Mouse (Mus musculus) gastrocnemius, adult 2 months (tissue): ENCODE results near the gene Podxl. TPM values are rescaled to one million over a fixed set of nuclear protein-coding genes. Genes with fewer than 3 reads are reported as not detected.

Source experiments
- DNase-seq: peaks from one replicate; pipeline ENCODE4 v3.0.0; 2022
- H3K27ac ChIP-seq: fragments of 200-600 bp; 2 replicates; pipeline ENCODE4 v1.8.1; 2022; ENCODE audit warnings: mild to moderate bottlenecking
- H3K4me3 ChIP-seq: fragments of 200-600 bp; 2 replicates; pipeline ENCODE4 v1.8.1; 2022; ENCODE audit warnings: mild to moderate bottlenecking, moderate library complexity
- CTCF ChIP-seq: fragments of 200-600 bp; IDR thresholded peaks from 2 replicates; pipeline ENCODE4 v1.8.1; 2022; ENCODE audit warnings: antibody characterized with exemption, mild to moderate bottlenecking, moderate library complexity
- intact Hi-C: fragments of 180-260 bp; cut with DNase I; formaldehyde crosslinking; loops from one replicate; pipeline ENCODE4 v1.15.1; 2025
- long read RNA-seq, 2 experiments: library from polyadenylated mRNA; stranded (forward); transcript quantifications; one replicate each; pipeline ENCODE4 v2.0.0; 2021
- total RNA-seq, 2 experiments: library from RNA; stranded (reverse); gene quantifications; 2 replicates each; pipeline ENCODE4 v1.2.3; 2021

Gene Podxl
- total RNA-seq: 10 to 100 TPM; 22.0 to 31.9 TPM
- long read RNA-seq, experiment 1, full-length matches to known transcripts: 8 of 15 reads
- long read RNA-seq, experiment 1, partial matches to known transcripts: 0 of 15 reads
- long read RNA-seq, experiment 1, other reads (novel, unspliced or antisense): 7 of 15 reads
- long read RNA-seq, experiment 2, full-length matches to known transcripts: 5 of 17 reads
- long read RNA-seq, experiment 2, partial matches to known transcripts: 2 of 17 reads
- long read RNA-seq, experiment 2, other reads (novel, unspliced or antisense): 10 of 17 reads

DNA sequence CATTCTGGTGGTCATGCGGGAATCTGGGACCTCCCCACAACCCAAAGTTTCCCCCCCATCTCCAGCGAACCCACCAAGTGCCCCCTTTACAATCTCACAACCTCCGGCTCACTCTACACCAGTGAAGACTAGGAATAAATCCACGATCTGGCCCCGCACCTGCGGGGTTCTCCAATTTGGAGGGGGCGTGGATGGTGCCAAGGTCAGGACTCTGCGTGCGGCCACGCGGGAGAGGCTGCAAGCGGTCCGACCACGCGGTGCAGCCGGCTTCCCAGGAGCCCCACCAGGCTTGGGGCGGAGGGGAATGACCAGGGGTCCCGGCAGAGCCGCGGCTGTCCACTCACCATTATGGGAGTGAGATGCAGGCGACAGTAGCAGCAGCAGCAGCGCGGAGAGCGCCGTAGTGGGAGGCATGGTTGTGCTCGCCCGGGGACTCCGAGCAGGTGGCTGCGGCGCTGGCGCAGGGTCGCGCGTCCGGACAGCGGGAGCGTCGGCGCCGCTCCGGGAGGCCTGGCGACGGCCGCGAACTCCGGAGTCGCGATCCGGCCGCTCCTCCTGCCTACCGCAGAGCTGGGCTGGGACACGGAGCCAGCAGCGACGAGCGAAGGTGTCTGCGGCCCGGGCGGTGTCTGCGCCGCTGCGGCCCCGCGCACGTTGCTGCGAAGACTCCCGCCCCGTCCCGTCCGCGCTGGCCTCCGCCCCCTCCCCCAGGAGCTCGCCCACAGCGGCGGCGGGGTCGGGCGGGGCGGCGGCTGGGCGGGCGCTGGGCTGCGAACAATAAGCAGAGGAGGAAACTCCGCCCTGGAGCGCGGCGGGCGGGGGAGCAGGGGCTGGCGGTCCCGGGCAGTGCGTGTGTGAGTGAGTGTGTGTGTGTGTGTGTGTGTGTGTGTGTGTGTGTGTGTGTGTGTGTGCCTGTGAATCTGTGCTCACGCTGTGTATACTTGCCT is at the start of gene Podxl:
Gene Podxl (minus strand): TSS at position 747 of the 947 bp plus-strand sequence.
- H3K27ac ChIP-seq: peak within 1 kb of the TSS; percentile 86
- intact Hi-C loops: no loop called here
- peak within 1 kb of the TSS; percentile 86 for H3K4me3 ChIP-seq
- no peak for TF ChIP-seq CTCF
- peak; percentile 84 for DNase-seq

DNA sequence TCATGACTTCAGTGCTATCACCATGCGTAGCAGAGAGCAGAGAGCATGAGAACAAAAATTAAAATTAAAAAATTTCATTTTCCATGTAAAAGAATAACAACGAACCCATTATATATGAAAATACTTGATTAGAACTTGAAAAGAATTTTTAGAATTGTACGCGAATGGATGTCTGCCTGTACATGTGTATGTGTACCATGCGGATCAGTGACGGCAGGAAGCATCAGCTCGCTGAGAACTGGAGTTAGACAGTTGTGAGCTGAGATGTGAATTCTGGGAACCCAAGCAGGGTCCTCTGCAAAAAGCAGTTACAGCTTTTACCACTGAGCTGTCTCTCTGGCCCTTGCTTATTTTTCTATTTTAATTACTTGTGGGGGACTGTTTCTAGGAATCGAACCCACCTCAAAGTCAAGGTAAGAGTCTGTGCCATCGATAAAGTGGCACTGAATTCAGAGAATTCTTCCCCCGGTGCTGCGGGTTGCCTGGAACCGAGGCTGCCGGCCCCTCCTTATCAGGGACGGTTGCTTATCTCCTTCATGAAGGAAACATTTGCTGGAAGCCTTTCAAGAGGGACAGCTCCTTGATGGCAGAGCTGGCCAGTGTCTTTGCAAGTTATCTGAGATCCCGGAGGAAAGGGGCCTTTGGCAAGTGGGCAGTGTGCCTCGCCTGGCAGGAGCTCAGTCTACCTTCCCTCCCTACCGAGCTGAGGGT is 48.9 kb upstream of the Podxl start:
- Histone ChIP-seq H3K27ac (peak overlapping the region; percentile 76), H3K4me3 (no peak overlapping the region)
- intact Hi-C loops: no loop called here
- no peak for DNase-seq
- no peak for TF ChIP-seq CTCF

DNA sequence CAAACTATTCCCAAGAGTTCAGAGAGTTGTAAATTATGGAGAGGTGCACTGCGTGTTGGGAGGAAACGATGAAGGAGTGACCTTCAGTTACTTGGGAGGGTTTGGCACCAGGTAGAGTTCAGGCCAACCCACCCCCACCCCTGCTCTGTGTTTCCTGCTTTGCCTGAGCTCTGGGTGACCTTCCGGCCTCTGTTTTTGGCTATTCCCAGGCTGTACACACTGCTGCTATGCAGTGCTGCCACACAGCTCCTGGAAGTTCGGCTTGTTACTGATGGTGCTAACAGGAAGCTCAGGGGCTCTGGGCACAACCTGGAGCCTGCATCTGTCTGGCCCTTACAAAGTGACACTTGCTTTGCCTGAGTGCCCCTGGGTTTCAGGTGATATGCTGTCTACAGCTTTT is 42.6 kb upstream of the Podxl start:
- intact Hi-C loops: no loop called here
- DNase-seq: no peak
- peak overlapping the region; percentile 64 for H3K27ac ChIP-seq

DNA sequence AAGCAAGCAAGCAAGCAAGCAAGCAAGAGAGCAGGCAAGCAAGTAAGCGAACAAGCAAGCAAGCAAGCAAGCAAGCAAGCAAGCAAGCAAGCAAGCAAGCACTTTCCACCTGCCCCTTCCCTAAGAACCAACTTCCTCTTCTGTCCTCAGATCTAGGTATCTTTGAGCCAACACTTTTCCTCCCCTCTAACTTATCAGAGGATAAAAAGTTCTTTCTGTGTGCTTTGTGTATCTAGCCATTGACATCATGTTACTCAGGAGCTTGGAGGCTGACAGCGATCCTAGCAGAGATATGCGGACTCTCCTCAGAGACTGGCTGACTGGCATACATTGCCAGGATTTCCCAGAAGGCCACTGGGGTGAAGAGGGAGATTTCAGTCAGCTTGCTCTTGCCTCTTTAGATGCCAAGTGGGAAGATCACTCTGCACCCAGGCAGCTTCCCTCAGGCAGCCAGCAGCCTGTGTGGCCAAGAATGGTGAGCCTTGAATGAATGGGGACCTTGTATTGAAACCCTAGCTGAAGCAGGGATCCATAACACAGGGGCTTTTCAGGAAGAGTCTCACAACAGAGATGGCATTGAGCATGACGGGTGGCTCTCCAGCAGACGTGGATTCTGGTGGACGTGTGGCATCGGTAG is 41.0 kb upstream of the Podxl start:
- no peak for TF ChIP-seq CTCF
- DNase-seq: no peak

More for the DNA sequence above, 42.6 kb upstream of the Podxl start:
- no peak for TF ChIP-seq CTCF
- H3K4me3 ChIP-seq: no peak overlapping the region

DNA sequence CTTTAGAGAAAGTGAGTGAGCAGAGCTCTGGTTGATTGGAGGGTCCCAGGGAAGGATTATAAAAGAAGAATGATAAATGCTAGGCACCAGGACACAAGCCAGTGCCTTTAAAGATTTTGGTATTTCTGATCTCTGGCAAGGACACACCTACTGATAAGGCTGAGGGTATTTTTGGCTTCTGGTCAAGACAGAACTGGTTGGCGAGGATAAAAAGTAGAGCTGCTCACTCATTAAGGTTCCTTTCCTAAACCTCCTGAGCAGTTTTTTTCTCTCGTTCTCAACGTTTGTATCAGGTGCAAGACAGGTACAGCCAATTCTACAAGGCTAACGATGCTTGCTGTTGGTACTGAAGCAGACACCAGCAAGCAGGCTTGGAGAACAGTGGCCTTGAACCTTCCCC is 38.7 kb upstream of the Podxl start:
- no peak for DNase-seq

More for the DNA sequence above, 41.0 kb upstream of the Podxl start:
- intact Hi-C loops: no loop called here
- H3K4me3 ChIP-seq: no peak overlapping the region
- no peak overlapping the region for H3K27ac ChIP-seq

DNA sequence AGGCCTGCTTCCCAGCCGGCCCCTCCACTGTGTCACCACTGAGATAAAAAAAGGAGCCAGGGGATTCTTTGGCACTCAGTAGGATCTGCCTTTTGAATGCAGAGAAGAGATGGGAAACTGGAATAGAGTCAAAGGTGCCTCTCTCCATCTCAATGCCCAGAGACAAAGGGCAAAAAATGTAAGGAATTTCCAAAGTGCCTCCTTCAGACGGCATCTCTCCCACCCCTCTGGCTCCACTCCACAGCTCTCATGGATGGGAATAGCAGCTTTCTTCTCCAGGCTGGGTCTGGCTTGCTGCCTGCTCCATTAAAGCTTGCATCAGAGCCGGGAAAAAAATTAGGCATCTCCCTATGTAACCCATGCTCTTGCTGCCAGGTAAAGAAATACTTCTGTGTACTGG is 37.4 kb upstream of the Podxl start:
- Histone ChIP-seq H3K27ac (peak overlapping the region; percentile 56), H3K4me3 (no peak overlapping the region)
- no peak for TF ChIP-seq CTCF
- DNase-seq: peak; percentile 47
- intact Hi-C loops: no loop called here

More for the DNA sequence above, 38.7 kb upstream of the Podxl start:
- intact Hi-C loops: no loop called here
- Histone ChIP-seq H3K27ac (no peak overlapping the region), H3K4me3 (no peak overlapping the region)
- no peak for TF ChIP-seq CTCF

DNA sequence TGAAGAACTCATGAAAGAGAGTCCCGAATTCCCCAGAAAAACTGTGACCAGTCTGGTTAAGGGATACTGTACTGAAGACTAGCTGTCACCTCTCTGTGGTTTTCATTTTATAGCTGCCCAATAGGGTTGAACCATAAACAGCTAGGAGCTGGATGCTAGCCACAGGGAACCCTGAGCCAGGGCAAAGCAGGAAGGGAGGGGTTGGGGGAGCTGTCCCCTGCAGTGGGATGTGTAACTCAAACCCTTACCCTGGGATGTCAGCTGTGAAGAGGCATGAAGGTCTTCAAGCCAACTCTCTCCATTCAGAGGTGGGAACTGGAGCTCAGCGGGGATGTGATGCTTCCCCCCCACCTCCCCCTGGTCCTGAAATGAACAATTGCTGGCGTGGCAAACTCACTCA is 36.1 kb upstream of the Podxl start:
- no peak for DNase-seq
- Histone ChIP-seq H3K27ac (peak overlapping the region; percentile 56), H3K4me3 (no peak overlapping the region)
- no peak for TF ChIP-seq CTCF
- intact Hi-C loops: no loop called here

DNA sequence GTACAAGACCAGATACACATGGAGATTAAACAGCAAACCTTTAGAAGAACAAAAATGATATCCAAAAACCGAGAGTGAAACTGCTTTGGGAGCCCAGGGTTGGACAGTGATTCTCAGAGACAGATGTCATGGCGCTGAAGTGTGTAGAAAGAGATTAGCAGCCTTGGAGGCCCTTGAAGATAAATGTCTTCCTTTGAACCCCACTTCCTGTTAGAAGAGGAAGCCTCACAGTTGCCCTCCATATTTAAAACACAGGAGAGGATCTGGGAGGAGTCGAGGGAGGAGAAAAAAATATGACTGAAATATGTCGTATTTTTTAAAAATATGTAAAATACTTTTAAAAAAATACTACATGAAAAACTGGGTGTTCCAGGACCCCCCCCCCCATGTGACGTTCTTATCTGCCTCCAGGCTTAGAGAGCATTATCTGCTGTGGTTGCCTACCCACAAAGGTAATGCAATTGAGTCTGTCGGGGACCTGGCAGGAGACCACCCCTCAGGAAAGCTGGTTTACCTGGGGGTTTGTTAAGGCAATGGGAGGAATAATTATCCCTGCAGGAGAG is 34.6 kb upstream of the Podxl start:
- no peak for DNase-seq
- H3K27ac ChIP-seq: no peak overlapping the region
- H3K4me3 ChIP-seq: no peak overlapping the region
- intact Hi-C loops: no loop called here
- no peak for TF ChIP-seq CTCF

DNA sequence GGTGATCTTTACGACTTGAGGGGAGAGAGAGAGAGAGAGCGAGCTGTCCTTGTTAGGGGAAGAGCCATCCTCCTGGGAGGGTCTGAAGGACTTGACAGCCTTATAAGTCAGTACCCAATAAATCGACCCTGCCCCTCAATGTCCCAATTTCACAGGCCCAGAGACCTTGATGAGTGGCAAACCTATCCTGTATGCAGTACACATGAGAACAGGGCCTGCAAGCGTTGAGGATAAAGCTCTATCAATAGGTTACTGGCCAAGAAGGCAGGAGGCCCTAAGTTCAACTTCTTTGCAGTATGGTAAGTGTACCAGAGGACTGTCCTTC is 33.3 kb upstream of the Podxl start:
- Histone ChIP-seq H3K27ac (peak overlapping the region; percentile 67), H3K4me3 (no peak overlapping the region)
- no peak for TF ChIP-seq CTCF
- no peak for DNase-seq
- intact Hi-C loops: no loop called here

DNA sequence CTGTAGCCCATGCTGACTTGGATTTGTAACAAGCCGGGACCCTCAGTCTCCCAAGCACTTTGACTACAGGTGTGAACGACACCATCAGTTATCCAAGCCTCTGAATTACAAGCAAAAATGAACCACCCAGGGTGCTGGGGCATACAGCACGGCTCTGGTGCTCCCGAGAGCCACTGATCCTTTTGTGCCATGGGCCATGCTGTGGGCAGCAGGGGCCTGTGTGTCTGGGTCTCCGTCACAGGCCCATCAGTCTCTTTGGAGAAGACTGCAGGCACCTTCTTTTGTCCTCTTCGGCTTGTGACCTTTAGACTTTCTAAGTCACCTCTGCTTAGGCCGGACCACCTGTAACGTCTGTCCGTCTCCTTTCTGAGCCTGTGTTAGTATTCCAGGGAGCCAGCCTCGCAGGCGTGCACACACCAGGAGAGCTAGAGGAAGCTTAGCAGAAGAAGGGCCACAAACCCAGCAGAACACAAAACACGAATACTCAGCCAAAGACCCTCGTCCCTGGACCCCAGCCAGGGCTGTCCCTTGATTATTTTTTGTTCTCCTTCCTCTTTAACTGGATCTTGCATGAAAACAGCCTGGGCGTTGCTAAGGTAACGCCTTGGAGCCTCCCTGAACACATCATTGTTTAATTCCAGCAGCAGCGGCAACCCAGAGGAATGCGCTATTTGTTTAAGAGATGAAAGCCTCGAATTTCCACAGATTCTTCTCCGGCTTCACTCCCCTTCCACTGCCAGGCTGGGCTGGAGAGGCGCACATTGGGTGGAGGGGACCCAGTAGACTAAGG is 32.8 kb upstream of the Podxl start:
- intact Hi-C loops: no loop called here
- peak; percentile 48 for DNase-seq
- H3K27ac ChIP-seq: peak overlapping the region; percentile 67
- no peak overlapping the region for H3K4me3 ChIP-seq
- TF ChIP-seq CTCF: no peak

DNA sequence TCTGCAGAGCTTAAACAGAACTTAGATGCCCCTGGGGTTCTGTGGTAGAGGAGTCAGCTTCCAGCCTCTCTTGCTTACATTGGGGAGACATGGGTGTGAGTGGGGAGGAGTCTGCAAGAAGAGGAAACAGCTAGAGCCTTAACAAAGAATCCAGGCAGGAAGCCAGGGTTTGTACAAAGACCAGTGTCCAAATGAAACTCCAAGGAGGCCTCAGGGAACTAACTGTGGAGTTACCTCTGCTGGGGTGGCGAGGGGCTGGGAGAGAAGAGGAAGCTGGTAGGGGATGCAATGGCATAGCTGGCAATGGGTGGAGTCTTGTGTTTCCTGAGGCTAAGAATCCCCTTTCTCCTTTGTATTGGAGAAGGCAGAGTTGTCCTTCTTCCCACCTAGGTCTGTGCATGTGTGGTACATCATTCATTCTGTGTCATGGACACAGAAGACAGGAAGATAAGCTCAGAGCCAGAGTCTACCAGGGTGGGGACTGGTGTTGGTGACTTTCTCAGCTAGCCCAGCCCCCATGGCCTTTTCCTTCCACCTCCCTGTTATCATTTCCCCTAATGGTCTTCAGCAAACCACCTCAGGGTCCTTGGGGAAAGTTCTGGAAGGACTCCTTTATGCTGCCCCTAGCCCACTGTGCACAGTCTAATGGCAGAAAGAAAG is 28.9 kb upstream of the Podxl start:
- intact Hi-C loops: no loop called here
- H3K27ac ChIP-seq: peak overlapping the region; percentile 80
- no peak for DNase-seq
- TF ChIP-seq CTCF: no peak
- no peak overlapping the region for H3K4me3 ChIP-seq
